Mouse (Mus musculus) ES-E14 (cell line): ENCODE results near the gene Ggt1.

Experiments used
- CHD2 ChIP-seq: IDR thresholded peaks from 2 replicates; pipeline ENCODE4 v1.6.1; 2014; ENCODE audit warnings: mild to moderate bottlenecking, low read depth, low read length, inconsistent platforms
- MAFK ChIP-seq: IDR thresholded peaks from 2 replicates; pipeline ENCODE4 v1.6.1; 2014; ENCODE audit warnings: mild to moderate bottlenecking, low read depth, low read length, inconsistent platforms; ENCODE audit not compliant: insufficient read depth
- ZC3H11A ChIP-seq: IDR thresholded peaks from 2 replicates; pipeline ENCODE4 v1.6.1; 2012; ENCODE audit warnings: low read depth, mild to moderate bottlenecking, inconsistent platforms, low read length, borderline replicate concordance
- ZNF384 ChIP-seq: IDR thresholded peaks from 2 replicates; pipeline ENCODE4 v1.6.1; 2012; ENCODE audit warnings: low read depth, low read length, inconsistent platforms

- no peak for TF ChIP-seq CHD2
- TF ChIP-seq ZNF384, result no peak
- no peak for TF ChIP-seq ZC3H11A
- TF ChIP-seq MAFK, result no peak
Observed at GRCm38 (mm10) chr10:75608975-75609374, 47.6 kb downstream of the Ggt1 start.
